Mouse (Mus musculus) thymus, adult 2 months (tissue): ENCODE data around the gene Zfp40. TPM values are rescaled to one million over a fixed set of nuclear protein-coding genes. Genes with fewer than 3 reads are reported as not detected.
"Not testable (repeated sequence)": the region's sequence is repeated elsewhere in the genome, so short reads cannot be mapped to it uniquely, and the experiment has no call there.

Experiments
- DNase-seq: peaks from one replicate; pipeline ENCODE4 v3.0.0; 2021
- H3K27ac ChIP-seq: fragments of 200-500 bp; 2 replicates; pipeline ENCODE4 v1.5.1; 2012; ENCODE audit warnings: low read length, control low read depth; ENCODE audit not compliant: control insufficient read depth, insufficient read depth
- H3K27me3 ChIP-seq: fragments of 200-500 bp; 2 replicates; pipeline ENCODE4 v1.6.1; 2012; ENCODE audit warnings: mild to moderate bottlenecking, low read length, moderate library complexity, mixed read lengths; ENCODE audit not compliant: control insufficient read depth, insufficient read depth
- H3K36me3 ChIP-seq: fragments of 200-500 bp; 2 replicates; pipeline ENCODE4 v1.6.1; 2012; ENCODE audit warnings: mild to moderate bottlenecking, low read length, moderate library complexity; ENCODE audit not compliant: control insufficient read depth, insufficient read depth
- H3K4me1 ChIP-seq: fragments of 200-500 bp; replicated peaks from 2 replicates; pipeline ENCODE4 v1.6.1; 2012; ENCODE audit warnings: low read length; ENCODE audit not compliant: control insufficient read depth, insufficient read depth
- H3K4me3 ChIP-seq: fragments of 200-500 bp; 2 replicates; pipeline ENCODE4 v1.5.1; 2012; ENCODE audit warnings: mild to moderate bottlenecking, low read length, control low read depth, moderate library complexity; ENCODE audit not compliant: control insufficient read depth, insufficient read depth
- CTCF ChIP-seq: fragments of 200-500 bp; IDR thresholded peaks from 2 replicates; pipeline ENCODE4 v1.5.1; 2012; ENCODE audit warnings: mild to moderate bottlenecking, control low read depth, low read length, moderate library complexity, borderline replicate concordance; ENCODE audit not compliant: control insufficient read depth, poor library complexity, insufficient read depth; ENCODE audit errors: extremely low read depth
- POLR2A ChIP-seq: fragments of 200-500 bp; IDR thresholded peaks from 2 replicates; pipeline ENCODE4 v1.6.1; 2012; ENCODE audit warnings: mild to moderate bottlenecking, low read length, control low read depth, moderate library complexity; ENCODE audit not compliant: control insufficient read depth, poor library complexity, insufficient read depth; ENCODE audit errors: extremely low read depth
- whole genome bisulfite sequencing: fragments of 180-500 bp; shearing (Covaris S2); methylation state at CpG from one replicate; pipeline ENCODE4 v1.1.7; 2018; 5-methylcytosine and 5-hydroxymethylcytosine counted together
- polyA plus RNA-seq: library from polyadenylated mRNA; depleted of rRNA; stranded (reverse); fragments of >200 nt; gene quantifications from 2 replicates; pipeline ENCODE4 v1.2.3, GENCODE M21; 2012; rRNA removed

The Zfp40 gene
- 1.5 and 2.1 TPM in 2 replicates for polyA plus RNA-seq

DNA sequence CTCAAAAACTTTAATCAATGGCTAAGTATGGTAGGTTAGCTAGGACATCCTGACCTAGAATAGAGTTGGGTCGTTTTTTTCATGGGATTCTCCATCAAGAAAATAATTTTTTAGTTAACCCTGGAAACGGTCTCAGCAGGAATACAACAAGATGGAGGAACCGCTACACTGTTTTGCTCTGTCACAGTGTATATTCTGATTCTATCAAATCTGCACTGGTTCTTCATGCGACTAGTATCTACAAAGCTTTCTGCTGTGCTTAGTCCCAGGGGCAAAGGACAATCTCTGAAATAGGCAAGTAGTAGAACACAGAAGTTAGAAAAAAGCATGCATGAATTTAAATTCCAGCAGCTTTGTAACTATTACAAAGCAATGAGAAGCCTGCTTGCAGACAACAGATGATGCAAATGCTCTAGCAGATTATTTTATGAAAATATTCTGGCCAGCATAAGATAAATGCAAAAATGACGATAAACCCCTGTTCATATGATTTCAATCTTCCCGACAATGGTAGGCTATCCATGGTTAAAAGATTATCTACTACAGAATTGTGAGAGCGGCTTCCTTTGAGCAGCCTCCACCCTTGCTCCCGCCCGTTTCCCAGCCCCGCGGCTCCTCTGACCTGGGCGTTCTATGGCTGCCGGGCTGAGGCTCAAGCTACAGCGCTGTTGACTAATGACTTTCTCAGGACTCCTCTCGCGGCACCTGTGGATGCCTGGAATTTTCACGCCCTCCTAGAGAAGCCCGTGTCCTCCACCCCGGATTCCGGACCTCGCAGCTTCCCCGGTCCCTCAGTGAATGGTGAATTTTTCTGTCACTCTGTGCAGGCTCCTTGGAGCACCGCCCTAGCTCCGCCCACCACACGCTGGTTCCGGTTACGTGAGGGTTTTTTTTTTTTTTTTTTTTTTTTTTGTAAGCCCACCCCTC is at the start of gene Zfp40:
Zfp40 (minus strand) TSS at position 800 of the 927 bp plus-strand sequence.
- peak; percentile 90 for DNase-seq
- Histone ChIP-seq H3K4me1 (no peaks in the 10 kb centered on the region), H3K36me3 (no peaks in the 10 kb centered on the region), H3K27ac (no peak within 1 kb of the TSS), H3K4me3 (peak within 1 kb of the TSS; percentile 58), H3K27me3 (no peaks in the 10 kb centered on the region)
- WGBS, result 4% methylated on average over 27 of the region's 27 CpGs
- TF ChIP-seq CTCF (no peak), POLR2A (peak; percentile 43; the same call in 1 of the 2 replicates)

DNA sequence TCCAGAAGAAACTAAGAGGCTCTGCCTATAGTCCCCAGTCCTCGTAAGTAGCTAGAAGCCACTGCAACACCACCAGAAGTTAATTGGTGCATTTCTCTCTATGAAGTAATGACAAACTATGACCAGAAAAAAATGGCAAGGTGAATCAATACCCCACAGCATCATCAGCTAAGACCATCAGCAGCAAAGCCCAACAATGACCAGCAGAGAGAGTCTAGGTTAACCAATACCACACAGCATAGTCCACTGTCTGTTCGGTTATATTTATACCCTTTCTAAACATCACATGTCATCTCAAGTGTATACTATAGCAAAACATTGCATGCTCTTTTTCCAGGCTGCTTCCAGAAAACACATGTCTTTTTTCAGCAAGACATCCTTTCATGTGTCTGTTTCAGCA is 25.3 kb upstream of the Zfp40 start:
- Histone ChIP-seq H3K4me1 (no peaks in the 10 kb centered on the region), H3K4me3 (no peak overlapping the region), H3K27me3 (no peaks in the 10 kb centered on the region), H3K36me3 (no peaks in the 10 kb centered on the region), H3K27ac (no peak overlapping the region)
- TF ChIP-seq POLR2A (no peak), CTCF (no peak)
- WGBS, result 92% methylated on average over 2 of the region's 2 CpGs
- no peak for DNase-seq

DNA sequence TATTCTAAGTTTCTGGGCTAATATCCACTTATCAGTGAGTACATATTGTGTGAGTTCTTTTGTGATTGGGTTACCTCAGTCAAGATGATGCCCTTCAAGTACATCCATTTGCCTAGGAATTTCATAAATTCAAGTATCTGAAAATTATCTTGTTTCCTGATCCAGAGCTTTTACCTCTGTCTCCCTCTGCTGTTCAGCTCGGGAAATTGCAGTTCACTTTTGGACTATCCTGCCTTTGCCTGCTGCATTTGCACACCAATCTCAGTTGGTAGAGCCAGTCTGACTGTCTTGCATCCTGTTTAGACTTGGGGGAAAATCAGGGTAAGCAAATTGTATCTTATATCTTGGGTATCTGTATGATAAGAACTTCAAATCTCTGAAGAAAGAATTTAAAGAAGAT is 6.8 kb upstream of the Zfp40 start:
- not testable (repeated sequence) for H3K36me3 ChIP-seq, H3K4me1 ChIP-seq, H3K4me3 ChIP-seq, H3K27ac ChIP-seq, H3K27me3 ChIP-seq
- DNase-seq, result peak; percentile 8
- 0% methylated on average over 1 of the region's 1 CpGs for WGBS

DNA sequence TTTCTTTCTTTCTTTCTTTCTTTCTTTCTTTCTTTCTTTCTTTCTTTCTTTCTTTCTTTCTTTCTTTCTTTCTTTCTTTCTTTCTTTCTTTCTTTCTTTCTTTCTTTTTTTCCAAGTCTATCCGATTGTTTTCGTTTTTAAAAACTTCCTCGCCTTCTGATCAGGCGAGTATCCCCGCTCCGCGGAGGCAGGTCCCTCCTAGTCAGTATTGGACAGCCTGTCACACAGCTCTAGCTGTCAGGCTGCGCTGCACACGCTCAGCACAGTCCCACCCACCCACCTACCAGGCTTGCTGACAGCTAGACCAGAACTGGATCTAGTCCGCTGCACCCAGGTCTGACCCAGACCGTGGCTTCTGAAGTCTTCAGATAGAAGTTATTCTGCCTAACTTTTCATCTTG is 389 bp upstream of the Zfp40 start:
- Histone ChIP-seq H3K36me3 (no peaks in the 10 kb centered on the region), H3K27me3 (no peaks in the 10 kb centered on the region), H3K4me1 (no peaks in the 10 kb centered on the region), H3K27ac (no peak overlapping the region), H3K4me3 (peak overlapping the region; percentile 48)
- DNase-seq, result peak; percentile 36
- WGBS, result under 1% methylated on average over 11 of the region's 11 CpGs
- TF ChIP-seq CTCF (no peak), POLR2A (no peak)

DNA sequence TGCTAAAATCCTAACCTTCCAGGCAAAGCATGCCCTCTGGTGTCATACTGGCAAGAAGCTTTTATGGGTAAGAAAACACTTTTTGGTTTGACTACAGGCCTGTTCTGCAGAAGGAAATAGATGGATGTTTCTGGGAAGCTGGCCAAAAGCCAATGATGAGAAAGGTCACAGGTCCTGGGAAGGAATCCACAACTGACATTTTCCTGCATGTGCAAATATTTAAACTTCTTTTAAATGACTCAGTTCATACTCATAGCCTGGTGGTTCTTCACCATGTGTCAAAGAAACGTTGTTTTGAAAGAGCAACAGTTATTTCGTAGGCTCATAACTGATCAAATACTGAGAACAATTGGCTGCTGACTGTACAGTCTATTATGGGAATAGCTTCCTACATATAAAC is 5.4 kb downstream of the Zfp40 start:
- DNase-seq, result no peak
- no peaks in the 10 kb centered on the region for H3K27me3 ChIP-seq
- H3K27ac ChIP-seq, result no peak overlapping the region
- H3K36me3 ChIP-seq, result no peaks in the 10 kb centered on the region
- no peak overlapping the region for H3K4me3 ChIP-seq
- WGBS, result 93% methylated on average over 2 of the region's 2 CpGs
- no peaks in the 10 kb centered on the region for H3K4me1 ChIP-seq
- TF ChIP-seq CTCF (no peak), POLR2A (no peak)

Other genes with a start within 250 kb of the Zfp40 start
- gene Vmn2r-ps130, start 132.1 kb downstream of the Zfp40 start, polyA plus RNA-seq, result not detected in 2 replicates
- not detected in 2 replicates for gene Vmn2r114, start 119.3 kb upstream of the Zfp40 start, polyA plus RNA-seq
- not detected in 2 replicates for gene Vmn2r115, start 150.5 kb upstream of the Zfp40 start, polyA plus RNA-seq
- gene Vmn2r116, start 191.4 kb upstream of the Zfp40 start, polyA plus RNA-seq, result not detected in 2 replicates